Mouse (Mus musculus) midbrain, embryonic 13.5 days (tissue): ENCODE data around the gene S100a3. TPM values are rescaled to one million over a fixed set of nuclear protein-coding genes. Genes with fewer than 3 reads are reported as not detected.

Experiments used
- ATAC-seq: fragments of 200-750 bp; cut with Nextera tagmentation; 2 replicates; pipeline ENCODE4 v1.8.0; 2017; ENCODE audit warnings: mild to moderate bottlenecking, moderate TSS enrichment, moderate library complexity
- H3K27ac ChIP-seq: fragments of 300-500 bp; sonication (generic); 2 replicates; pipeline ENCODE4 v1.5.1; 2015; ENCODE audit warnings: inconsistent platforms, mild to moderate bottlenecking, moderate library complexity
- H3K27me3 ChIP-seq: fragments of 300-500 bp; sonication (generic); 2 replicates; pipeline ENCODE4 v1.6.1; 2015; ENCODE audit warnings: mild to moderate bottlenecking, inconsistent platforms
- H3K36me3 ChIP-seq: fragments of 300-500 bp; sonication (generic); 2 replicates; pipeline ENCODE4 v1.6.1; 2015; ENCODE audit warnings: mild to moderate bottlenecking, inconsistent platforms
- H3K4me1 ChIP-seq: fragments of 300-500 bp; sonication (generic); replicated peaks from 2 replicates; pipeline ENCODE4 v1.6.1; 2015; ENCODE audit warnings: inconsistent platforms
- H3K4me2 ChIP-seq: fragments of 300-500 bp; sonication (generic); replicated peaks from 2 replicates; pipeline ENCODE4 v1.6.1; 2015; ENCODE audit warnings: moderate library complexity, mild to moderate bottlenecking, inconsistent platforms
- H3K4me3 ChIP-seq: fragments of 300-500 bp; sonication (generic); replicated peaks from 2 replicates; pipeline ENCODE4 v1.5.1; 2015; ENCODE audit warnings: mild to moderate bottlenecking, inconsistent platforms
- H3K9ac ChIP-seq: fragments of 300-500 bp; sonication (generic); replicated peaks from 2 replicates; pipeline ENCODE4 v1.6.1; 2015; ENCODE audit warnings: mild to moderate bottlenecking, inconsistent platforms
- H3K9me3 ChIP-seq: fragments of 300-500 bp; sonication (generic); 2 replicates; pipeline ENCODE4 v1.6.1; 2016; ENCODE audit warnings: mild to moderate bottlenecking, inconsistent platforms
- WGBS: fragments of 180-500 bp; shearing (Covaris S2); methylation state at CpG from one replicate; pipeline ENCODE4 v1.1.7; 2015; 5-methylcytosine and 5-hydroxymethylcytosine counted together
- polyA plus RNA-seq: library from polyadenylated mRNA; unstranded; fragments of >200 nt; fragmentation: Nextera tagmentation; extraction: Ambion mirVana; gene quantifications from 2 replicates; pipeline ENCODE4 v1.2.1, GENCODE M21; 2015

The S100a3 gene
- polyA plus RNA-seq, 1 experiment from 2014 or later, result not detected

- Histone ChIP-seq H3K4me2 (no peak overlapping the region), H3K9ac (no peak overlapping the region), H3K27me3 (peaks cover 10% of the 10 kb centered on the region), H3K4me3 (no peak overlapping the region), H3K9me3 (no peaks in the 10 kb centered on the region), H3K27ac (no peak overlapping the region), H3K36me3 (no peaks in the 10 kb centered on the region), H3K4me1 (peaks cover 7% of the 10 kb centered on the region)
- ATAC-seq, result no peak
- WGBS, result 83% methylated on average over 1 of the region's 1 CpGs
Measured at GRCm38 (mm10) chr3:90615911-90616310, 55.5 kb downstream of the S100a3 start.

DNA sequence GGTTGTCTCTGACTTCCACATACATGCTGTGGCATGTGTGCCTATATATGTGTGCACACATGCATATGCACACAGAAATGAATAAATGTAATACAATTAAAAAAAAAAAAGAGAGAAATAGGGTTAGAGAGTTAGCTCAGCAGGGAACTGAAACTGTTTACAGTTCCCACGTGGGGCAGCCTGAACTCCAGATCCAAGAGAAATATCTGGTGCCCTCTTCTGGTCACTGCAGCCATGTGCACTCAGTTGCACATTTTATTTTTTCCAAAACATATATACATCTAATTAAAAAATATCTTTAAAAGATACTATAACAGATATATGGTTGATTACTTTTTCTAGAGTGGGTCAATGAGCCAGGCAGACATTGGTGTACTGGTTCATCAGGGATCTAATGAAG is 57.2 kb downstream of the S100a3 start:
- no peak for ATAC-seq
- 11% methylated on average over 1 of the region's 1 CpGs for WGBS
- Histone ChIP-seq H3K4me1 (peaks cover 7% of the 10 kb centered on the region), H3K27me3 (peaks cover 10% of the 10 kb centered on the region), H3K4me3 (no peak overlapping the region), H3K36me3 (no peaks in the 10 kb centered on the region), H3K27ac (no peak overlapping the region), H3K9ac (no peak overlapping the region), H3K4me2 (no peak overlapping the region), H3K9me3 (no peaks in the 10 kb centered on the region)

DNA sequence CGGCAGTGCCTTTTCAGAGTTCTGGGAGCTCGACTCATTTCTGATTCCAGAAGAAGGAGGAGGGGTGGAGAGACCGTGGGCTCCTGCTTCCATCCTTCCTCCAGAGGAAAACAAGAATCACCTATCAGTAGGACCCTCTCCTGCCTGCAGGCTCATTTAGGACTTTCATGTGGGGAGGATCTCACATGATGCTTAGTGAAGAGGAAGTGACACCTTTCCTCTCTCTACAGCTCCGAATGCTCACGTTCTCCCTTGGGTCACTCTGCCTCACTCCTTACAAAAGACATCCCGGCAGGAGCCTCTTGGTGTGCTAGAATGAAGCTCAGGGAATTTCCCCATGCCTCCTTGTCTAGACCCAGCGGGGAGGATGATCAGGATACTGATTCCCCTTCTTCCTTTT is 61.2 kb downstream of the S100a3 start:
- Histone ChIP-seq H3K4me2 (no peak overlapping the region), H3K27me3 (no peaks in the 10 kb centered on the region), H3K9me3 (no peaks in the 10 kb centered on the region), H3K4me1 (peaks cover 19% of the 10 kb centered on the region), H3K36me3 (no peaks in the 10 kb centered on the region), H3K27ac (no peak overlapping the region), H3K4me3 (no peak overlapping the region), H3K9ac (no peak overlapping the region)
- ATAC-seq, result no peak
- WGBS, result 65% methylated on average over 7 of the region's 7 CpGs

DNA sequence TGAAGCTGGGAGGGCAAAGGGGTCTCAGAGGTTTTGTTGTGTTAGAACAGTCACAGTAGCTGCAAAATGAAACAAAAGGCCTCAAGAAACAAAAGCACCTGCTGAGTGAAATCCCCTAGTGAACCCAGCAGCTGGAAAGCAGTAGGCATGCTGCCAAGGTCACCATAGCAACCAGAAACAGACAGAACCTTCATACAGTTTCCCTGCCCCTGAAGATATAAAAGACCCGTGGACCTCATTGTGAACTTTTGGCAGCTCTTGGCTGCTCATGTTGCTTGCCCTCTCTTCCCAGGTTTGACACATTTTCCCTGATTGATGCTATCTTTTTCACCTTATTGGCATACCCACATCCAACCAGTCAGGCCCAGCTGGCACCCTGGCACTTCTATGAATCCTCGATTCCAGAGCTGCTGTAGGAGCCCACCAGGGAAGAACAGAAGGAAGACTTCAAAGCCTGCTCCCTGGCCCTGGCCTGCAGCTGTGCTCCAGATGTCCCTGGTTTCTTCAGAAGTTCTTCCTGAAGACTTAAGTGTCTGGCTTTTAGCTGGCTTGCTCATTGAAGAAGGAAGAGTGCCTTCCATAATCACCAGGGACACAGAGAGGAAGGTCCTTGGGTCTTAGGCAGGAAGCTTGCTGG is 63.2 kb downstream of the S100a3 start:
- peak; percentile 72 for ATAC-seq
- Histone ChIP-seq H3K9ac (no peak overlapping the region), H3K9me3 (no peaks in the 10 kb centered on the region), H3K4me3 (no peak overlapping the region), H3K36me3 (no peaks in the 10 kb centered on the region), H3K4me1 (peaks cover 19% of the 10 kb centered on the region), H3K27ac (peak overlapping the region; percentile 67; the same call in 1 of the 2 replicates), H3K27me3 (no peaks in the 10 kb centered on the region), H3K4me2 (no peak overlapping the region)
- 8% methylated on average over 2 of the region's 2 CpGs for WGBS

GRCm38 (mm10) chr3:90625496-90625895 is 65.1 kb downstream of the S100a3 start:
- no peak overlapping the region for H3K4me3 ChIP-seq
- peaks cover 19% of the 10 kb centered on the region for H3K4me1 ChIP-seq
- H3K4me2 ChIP-seq, result no peak overlapping the region
- no peaks in the 10 kb centered on the region for H3K27me3 ChIP-seq
- no peak for ATAC-seq
- no peak overlapping the region for H3K9ac ChIP-seq
- 73% methylated on average over 5 of the region's 5 CpGs for WGBS
- H3K36me3 ChIP-seq, result no peaks in the 10 kb centered on the region
- no peak overlapping the region for H3K27ac ChIP-seq
- no peaks in the 10 kb centered on the region for H3K9me3 ChIP-seq

DNA sequence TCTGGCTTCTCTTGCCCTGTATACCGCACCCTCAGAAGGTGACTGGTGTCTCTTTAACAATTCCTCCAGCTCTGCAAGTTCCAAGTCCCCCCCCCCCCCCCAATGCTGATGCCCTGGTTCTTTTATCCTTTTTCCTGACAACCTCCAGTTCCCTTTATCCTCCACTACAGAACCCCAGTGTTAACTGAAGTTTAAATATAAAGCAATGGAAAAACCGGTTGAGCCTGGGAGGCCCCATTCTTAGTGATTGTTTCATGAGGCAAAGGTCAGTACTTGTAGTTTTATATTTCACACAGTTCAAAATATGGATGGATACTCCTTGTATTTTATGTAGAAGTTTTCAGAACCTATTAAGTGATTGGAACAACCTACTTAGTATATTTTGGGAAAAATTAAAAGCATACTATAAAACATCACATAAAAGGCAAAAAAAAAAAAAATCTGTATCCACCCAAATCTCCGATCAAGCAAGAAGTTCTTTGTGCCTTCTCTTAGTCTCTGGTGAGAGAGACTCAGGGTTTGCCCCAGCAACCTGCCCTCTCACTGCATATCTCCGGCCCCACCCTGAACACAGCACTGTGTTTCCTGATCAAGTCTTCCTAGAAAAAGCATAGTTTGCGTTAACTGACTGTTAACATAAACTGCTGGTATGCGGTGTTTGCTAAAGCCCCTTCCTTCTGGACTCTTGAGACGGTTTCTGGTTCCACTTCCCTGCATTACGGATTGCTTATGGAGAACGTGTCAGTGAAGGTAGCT is 66.1 kb downstream of the S100a3 start:
- Histone ChIP-seq H3K27me3 (no peaks in the 10 kb centered on the region), H3K36me3 (no peaks in the 10 kb centered on the region), H3K4me1 (peaks cover 19% of the 10 kb centered on the region), H3K9ac (no peak overlapping the region), H3K9me3 (no peaks in the 10 kb centered on the region), H3K4me2 (no peak overlapping the region), H3K4me3 (no peak overlapping the region), H3K27ac (no peak overlapping the region)
- WGBS, result 78% methylated on average over 9 of the region's 9 CpGs
- ATAC-seq, result no peak

- no peaks in the 10 kb centered on the region for H3K27me3 ChIP-seq
- H3K9ac ChIP-seq, result no peak overlapping the region
- H3K27ac ChIP-seq, result no peak overlapping the region
- H3K36me3 ChIP-seq, result no peaks in the 10 kb centered on the region
- ATAC-seq, result no peak
- H3K4me3 ChIP-seq, result no peak overlapping the region
- H3K4me2 ChIP-seq, result no peak overlapping the region
- WGBS, result 94% methylated on average over 5 of the region's 5 CpGs
- H3K9me3 ChIP-seq, result no peaks in the 10 kb centered on the region
- H3K4me1 ChIP-seq, result peaks cover 19% of the 10 kb centered on the region
Measured at GRCm38 (mm10) chr3:90627366-90627765, 67.0 kb downstream of the S100a3 start.

DNA sequence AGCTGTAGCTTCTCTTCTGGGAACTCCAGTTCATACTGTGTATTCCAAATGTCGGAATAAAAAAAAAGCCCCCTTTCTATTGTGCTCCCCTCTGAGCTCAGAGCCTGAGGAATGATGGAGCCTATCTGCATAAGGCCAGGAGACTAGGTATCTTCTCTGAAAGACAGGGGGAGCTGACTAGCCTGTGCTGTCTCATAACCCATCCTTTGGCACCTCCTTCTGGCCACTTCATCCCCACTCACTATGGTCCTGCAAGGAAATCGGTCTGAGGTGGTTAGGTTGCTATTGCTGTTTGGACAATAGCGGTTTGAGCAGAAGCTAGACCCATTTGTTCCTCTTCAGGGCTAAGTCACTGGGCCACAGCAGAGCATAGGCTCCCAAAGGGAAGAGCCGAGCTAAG is 67.4 kb downstream of the S100a3 start:
- Histone ChIP-seq H3K9me3 (no peaks in the 10 kb centered on the region), H3K4me1 (peaks cover 17% of the 10 kb centered on the region), H3K27me3 (no peaks in the 10 kb centered on the region), H3K4me3 (no peak overlapping the region), H3K4me2 (no peak overlapping the region), H3K36me3 (no peaks in the 10 kb centered on the region), H3K27ac (no peak overlapping the region), H3K9ac (no peak overlapping the region)
- no peak for ATAC-seq
- 63% methylated on average over 4 of the region's 4 CpGs for WGBS

GRCm38 (mm10) chr3:90629298-90629697 is 68.9 kb downstream of the S100a3 start:
- peaks cover 2% of the 10 kb centered on the region; the same call in 1 of the 2 replicates for H3K4me1 ChIP-seq
- no peak overlapping the region for H3K9ac ChIP-seq
- H3K4me2 ChIP-seq, result no peak overlapping the region
- no peaks in the 10 kb centered on the region for H3K36me3 ChIP-seq
- H3K9me3 ChIP-seq, result no peaks in the 10 kb centered on the region
- WGBS, result 86% methylated on average over 2 of the region's 2 CpGs
- H3K4me3 ChIP-seq, result no peak overlapping the region
- no peak for ATAC-seq
- no peak overlapping the region for H3K27ac ChIP-seq
- H3K27me3 ChIP-seq, result no peaks in the 10 kb centered on the region

- H3K27me3 ChIP-seq, result no peaks in the 10 kb centered on the region
- no peak overlapping the region for H3K4me2 ChIP-seq
- H3K4me3 ChIP-seq, result no peak overlapping the region
- no peaks in the 10 kb centered on the region for H3K4me1 ChIP-seq
- WGBS, result 73% methylated on average over 2 of the region's 2 CpGs
- H3K27ac ChIP-seq, result no peak overlapping the region
- H3K36me3 ChIP-seq, result no peaks in the 10 kb centered on the region
- no peaks in the 10 kb centered on the region for H3K9me3 ChIP-seq
- no peak for ATAC-seq
- H3K9ac ChIP-seq, result no peak overlapping the region
Measured at GRCm38 (mm10) chr3:90631984-90632383, 71.6 kb downstream of the S100a3 start.

DNA sequence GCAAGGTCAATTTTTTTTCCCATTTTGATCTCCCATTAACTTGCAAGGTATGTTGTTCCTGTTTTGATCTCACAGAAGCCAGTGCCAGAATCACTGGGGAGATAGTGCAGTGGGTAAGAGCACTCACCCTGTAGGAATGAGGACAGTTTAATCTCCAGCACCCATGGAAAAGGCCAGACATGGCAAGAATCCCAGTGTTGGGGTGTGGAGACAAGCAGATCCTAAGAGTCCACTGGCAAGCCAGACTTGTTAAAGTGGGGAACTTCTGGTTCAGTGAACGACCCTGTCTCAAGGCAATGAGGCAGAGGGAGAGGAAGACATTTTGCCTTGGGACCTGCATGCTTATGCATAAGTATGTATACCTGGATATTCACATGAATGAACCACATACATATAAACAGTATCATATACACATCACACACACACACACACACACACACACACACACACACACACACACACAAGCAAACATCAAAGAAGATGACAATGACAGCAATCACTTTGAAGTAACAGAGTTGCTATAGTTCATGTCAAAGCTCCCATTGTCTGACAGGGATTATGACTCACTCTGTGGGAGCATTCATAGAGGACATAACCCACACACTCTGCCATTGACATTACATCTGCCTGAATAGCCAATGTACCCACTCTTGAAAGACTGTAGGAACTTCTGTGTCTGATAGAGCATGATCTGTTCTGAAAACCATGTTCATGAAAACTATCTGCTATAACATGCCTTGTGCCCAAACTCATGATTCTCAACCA is 78.3 kb downstream of the S100a3 start:
- no peak overlapping the region for H3K27ac ChIP-seq
- no peaks in the 10 kb centered on the region for H3K9me3 ChIP-seq
- 64% methylated on average over 1 of the region's 1 CpGs for WGBS
- H3K4me3 ChIP-seq, result no peak overlapping the region
- no peaks in the 10 kb centered on the region for H3K27me3 ChIP-seq
- no peaks in the 10 kb centered on the region for H3K36me3 ChIP-seq
- H3K4me1 ChIP-seq, result no peaks in the 10 kb centered on the region
- ATAC-seq, result no peak
- no peak overlapping the region for H3K9ac ChIP-seq
- no peak overlapping the region for H3K4me2 ChIP-seq

- Histone ChIP-seq H3K27me3 (no peaks in the 10 kb centered on the region), H3K4me1 (no peaks in the 10 kb centered on the region), H3K27ac (no peak overlapping the region), H3K4me2 (no peak overlapping the region), H3K9me3 (no peaks in the 10 kb centered on the region), H3K9ac (no peak overlapping the region), H3K4me3 (no peak overlapping the region), H3K36me3 (no peaks in the 10 kb centered on the region)
- ATAC-seq, result no peak
- 53% methylated on average over 7 of the region's 7 CpGs for WGBS
Measured at GRCm38 (mm10) chr3:90639511-90640154, 79.3 kb downstream of the S100a3 start.
